Mouse (Mus musculus) heart, embryonic 13.5 days (tissue): ENCODE measurements around the gene Dnaja2. TPM values are rescaled to one million over a fixed set of nuclear protein-coding genes. Genes with fewer than 3 reads are reported as not detected.

Source experiments
- ATAC-seq: fragments of 200-750 bp; cut with Nextera tagmentation; 2 replicates; pipeline ENCODE4 v1.8.0; 2017; ENCODE audit warnings: moderate TSS enrichment; ENCODE audit not compliant: insufficient number of reproducible peaks, low FRiP score, low TSS enrichment; ENCODE audit errors: extremely low read depth
- H3K27ac ChIP-seq: fragments of 300-500 bp; sonication (generic); replicated peaks from 2 replicates; pipeline ENCODE4 v1.5.1; 2015; ENCODE audit warnings: moderate library complexity, mild to moderate bottlenecking, inconsistent platforms
- H3K27me3 ChIP-seq: fragments of 300-500 bp; sonication (generic); replicated peaks from 2 replicates; pipeline ENCODE4 v1.6.1; 2015; ENCODE audit warnings: mild to moderate bottlenecking, inconsistent platforms
- H3K36me3 ChIP-seq: fragments of 300-500 bp; sonication (generic); 2 replicates; pipeline ENCODE4 v1.6.1; 2015; ENCODE audit warnings: mild to moderate bottlenecking, inconsistent platforms
- H3K4me1 ChIP-seq: fragments of 300-500 bp; sonication (generic); 2 replicates; pipeline ENCODE4 v1.6.1; 2015; ENCODE audit warnings: inconsistent platforms
- H3K4me2 ChIP-seq: fragments of 300-500 bp; sonication (generic); 2 replicates; pipeline ENCODE4 v1.6.1; 2015; ENCODE audit warnings: inconsistent platforms, mild to moderate bottlenecking, moderate library complexity
- H3K4me3 ChIP-seq: fragments of 300-500 bp; sonication (generic); 2 replicates; pipeline ENCODE4 v1.5.1; 2015; ENCODE audit warnings: moderate library complexity, mild to moderate bottlenecking, inconsistent platforms
- H3K9ac ChIP-seq: fragments of 300-500 bp; sonication (generic); 2 replicates; pipeline ENCODE4 v1.6.1; 2015; ENCODE audit warnings: inconsistent platforms, mild to moderate bottlenecking, moderate library complexity
- H3K9me3 ChIP-seq: fragments of 300-500 bp; sonication (generic); 2 replicates; pipeline ENCODE4 v1.6.1; 2016; ENCODE audit warnings: inconsistent platforms
- WGBS: fragments of 180-500 bp; shearing (Covaris S2); methylation state at CpG from one replicate; pipeline ENCODE4 v1.1.7; 2015; ENCODE audit warnings: mixed read lengths; 5-methylcytosine and 5-hydroxymethylcytosine counted together
- polyA plus RNA-seq: library from polyadenylated mRNA; unstranded; fragments of >200 nt; fragmentation: Nextera tagmentation; extraction: Ambion mirVana; gene quantifications from 2 replicates; pipeline ENCODE4 v1.2.1, GENCODE M21; 2015

Dnaja2 gene
- polyA plus RNA-seq, 1 experiment from 2014 or later = 126 TPM

GRCm38 (mm10) chr8:85554391-85555180, 558 bp downstream of the Dnaja2 start:
- Histone ChIP-seq H3K27ac (peak overlapping the region; percentile 95), H3K36me3 (peaks cover 38% of the 10 kb centered on the region), H3K4me3 (peak overlapping the region; percentile 97), H3K27me3 (no peaks in the 10 kb centered on the region), H3K9me3 (no peaks in the 10 kb centered on the region), H3K4me1 (peaks cover 39% of the 10 kb centered on the region), H3K9ac (peak overlapping the region; percentile 98), H3K4me2 (peak overlapping the region; percentile 97)
- peak; percentile 84 for ATAC-seq
- under 1% methylated on average over 63 of the region's 66 CpGs for WGBS

- 86% methylated on average over 1 of the region's 1 CpGs for WGBS
- Histone ChIP-seq H3K36me3 (peaks cover 65% of the 10 kb centered on the region), H3K9ac (no peak overlapping the region), H3K4me2 (no peak overlapping the region), H3K4me1 (peaks cover 39% of the 10 kb centered on the region), H3K9me3 (no peaks in the 10 kb centered on the region), H3K4me3 (no peak overlapping the region), H3K27me3 (no peaks in the 10 kb centered on the region), H3K27ac (no peak overlapping the region)
- ATAC-seq = no peak
Observed at GRCm38 (mm10) chr8:85551934-85552333, 3.2 kb downstream of the Dnaja2 start.

- H3K4me2 ChIP-seq = no peak overlapping the region
- no peaks in the 10 kb centered on the region for H3K9me3 ChIP-seq
- peaks cover 86% of the 10 kb centered on the region for H3K36me3 ChIP-seq
- no peaks in the 10 kb centered on the region for H3K27me3 ChIP-seq
- no peak overlapping the region for H3K4me3 ChIP-seq
- no peaks in the 10 kb centered on the region for H3K4me1 ChIP-seq
- H3K27ac ChIP-seq = no peak overlapping the region
- no peak overlapping the region for H3K9ac ChIP-seq
- 97% methylated on average over 2 of the region's 2 CpGs for WGBS
- no peak for ATAC-seq
Observed at GRCm38 (mm10) chr8:85536332-85536731, 18.8 kb downstream of the Dnaja2 start.

- Histone ChIP-seq H3K36me3 (peaks cover 75% of the 10 kb centered on the region), H3K27me3 (no peaks in the 10 kb centered on the region), H3K27ac (no peak overlapping the region), H3K4me2 (no peak overlapping the region), H3K9ac (no peak overlapping the region), H3K4me1 (no peaks in the 10 kb centered on the region), H3K9me3 (no peaks in the 10 kb centered on the region), H3K4me3 (no peak overlapping the region)
- WGBS = 75% methylated on average over 1 of the region's 1 CpGs
- ATAC-seq = no peak
Observed at GRCm38 (mm10) chr8:85534163-85534562, 21.0 kb downstream of the Dnaja2 start.

GRCm38 (mm10) chr8:85533434-85533833, 21.7 kb downstream of the Dnaja2 start:
- Histone ChIP-seq H3K4me1 (no peaks in the 10 kb centered on the region), H3K27ac (no peak overlapping the region), H3K27me3 (no peaks in the 10 kb centered on the region), H3K9me3 (no peaks in the 10 kb centered on the region), H3K4me2 (no peak overlapping the region), H3K36me3 (peaks cover 68% of the 10 kb centered on the region), H3K9ac (no peak overlapping the region), H3K4me3 (no peak overlapping the region)
- no peak for ATAC-seq
- WGBS = 94% methylated on average over 2 of the region's 2 CpGs

GRCm38 (mm10) chr8:85532843-85533242, 22.3 kb downstream of the Dnaja2 start:
- no peak overlapping the region for H3K4me2 ChIP-seq
- H3K4me3 ChIP-seq = no peak overlapping the region
- no peaks in the 10 kb centered on the region for H3K4me1 ChIP-seq
- WGBS = 84% methylated on average over 4 of the region's 4 CpGs
- H3K27ac ChIP-seq = no peak overlapping the region
- H3K27me3 ChIP-seq = no peaks in the 10 kb centered on the region
- ATAC-seq = no peak
- H3K9ac ChIP-seq = no peak overlapping the region
- H3K36me3 ChIP-seq = peaks cover 62% of the 10 kb centered on the region
- H3K9me3 ChIP-seq = no peaks in the 10 kb centered on the region

GRCm38 (mm10) chr8:85531471-85531870, 23.7 kb downstream of the Dnaja2 start:
- H3K9me3 ChIP-seq = no peaks in the 10 kb centered on the region
- no peak overlapping the region for H3K4me2 ChIP-seq
- peaks cover 49% of the 10 kb centered on the region for H3K36me3 ChIP-seq
- H3K4me1 ChIP-seq = no peaks in the 10 kb centered on the region
- H3K27me3 ChIP-seq = no peaks in the 10 kb centered on the region
- H3K9ac ChIP-seq = no peak overlapping the region
- 76% methylated on average over 3 of the region's 3 CpGs for WGBS
- no peak overlapping the region for H3K4me3 ChIP-seq
- no peak overlapping the region for H3K27ac ChIP-seq
- ATAC-seq = no peak

GRCm38 (mm10) chr8:85530717-85531116, 24.4 kb downstream of the Dnaja2 start:
- WGBS = 85% methylated on average over 1 of the region's 1 CpGs
- ATAC-seq = no peak

GRCm38 (mm10) chr8:85528959-85529358, 26.2 kb downstream of the Dnaja2 start:
- Histone ChIP-seq H3K36me3 (peaks cover 23% of the 10 kb centered on the region), H3K9me3 (no peaks in the 10 kb centered on the region), H3K27me3 (no peaks in the 10 kb centered on the region), H3K4me3 (no peak overlapping the region), H3K9ac (no peak overlapping the region), H3K27ac (no peak overlapping the region), H3K4me1 (peaks cover 6% of the 10 kb centered on the region; the same call in 1 of the 2 replicates), H3K4me2 (no peak overlapping the region)
- no peak for ATAC-seq
- 62% methylated on average over 3 of the region's 3 CpGs for WGBS

More at GRCm38 (mm10) chr8:85530717-85531116, 24.4 kb downstream of the Dnaja2 start:
- Histone ChIP-seq H3K27ac (no peak overlapping the region), H3K4me3 (no peak overlapping the region), H3K27me3 (no peaks in the 10 kb centered on the region), H3K9me3 (no peaks in the 10 kb centered on the region), H3K9ac (no peak overlapping the region), H3K4me1 (no peaks in the 10 kb centered on the region), H3K4me2 (no peak overlapping the region), H3K36me3 (peaks cover 41% of the 10 kb centered on the region)

GRCm38 (mm10) chr8:85526105-85526504, 29.0 kb downstream of the Dnaja2 start:
- WGBS = 21% methylated on average over 6 of the region's 6 CpGs
- no peak overlapping the region for H3K9ac ChIP-seq

GRCm38 (mm10) chr8:85524086-85524485, 31.1 kb downstream of the Dnaja2 start:
- no peaks in the 10 kb centered on the region for H3K27me3 ChIP-seq
- H3K9me3 ChIP-seq = no peaks in the 10 kb centered on the region
- peaks cover 35% of the 10 kb centered on the region for H3K36me3 ChIP-seq
- H3K4me3 ChIP-seq = no peak overlapping the region
- H3K9ac ChIP-seq = no peak overlapping the region
- WGBS = 73% methylated on average over 7 of the region's 7 CpGs
- H3K4me2 ChIP-seq = no peak overlapping the region
- H3K27ac ChIP-seq = no peak overlapping the region
- ATAC-seq = no peak
- H3K4me1 ChIP-seq = peaks cover 8% of the 10 kb centered on the region; the same call in 1 of the 2 replicates

More at GRCm38 (mm10) chr8:85526105-85526504, 29.0 kb downstream of the Dnaja2 start:
- no peak overlapping the region for H3K27ac ChIP-seq
- H3K27me3 ChIP-seq = no peaks in the 10 kb centered on the region
- peaks cover 8% of the 10 kb centered on the region; the same call in 1 of the 2 replicates for H3K4me1 ChIP-seq
- H3K4me2 ChIP-seq = no peak overlapping the region
- no peak for ATAC-seq
- peaks cover 27% of the 10 kb centered on the region for H3K36me3 ChIP-seq
- no peak overlapping the region for H3K4me3 ChIP-seq
- no peaks in the 10 kb centered on the region for H3K9me3 ChIP-seq

GRCm38 (mm10) chr8:85521332-85521731, 33.8 kb downstream of the Dnaja2 start:
- H3K36me3 ChIP-seq = peaks cover 35% of the 10 kb centered on the region
- no peak for ATAC-seq
- 80% methylated on average over 8 of the region's 8 CpGs for WGBS
- peaks cover 8% of the 10 kb centered on the region; the same call in 1 of the 2 replicates for H3K4me1 ChIP-seq
- H3K9ac ChIP-seq = no peak overlapping the region
- no peak overlapping the region for H3K4me3 ChIP-seq
- H3K9me3 ChIP-seq = no peaks in the 10 kb centered on the region
- no peaks in the 10 kb centered on the region for H3K27me3 ChIP-seq
- H3K27ac ChIP-seq = no peak overlapping the region
- H3K4me2 ChIP-seq = no peak overlapping the region
